Mouse (Mus musculus): ENCODE measurements at regions not wholly inside any gene's neighbourhood (a gene's known extent, or its start where the extent isn't known, plus 50 kb on each side); places are given as distances from the start of the nearest gene placed in this dataset.
A peak's percentile ranks its signal among the peaks of the same experiment; 100 is the strongest.

DNA sequence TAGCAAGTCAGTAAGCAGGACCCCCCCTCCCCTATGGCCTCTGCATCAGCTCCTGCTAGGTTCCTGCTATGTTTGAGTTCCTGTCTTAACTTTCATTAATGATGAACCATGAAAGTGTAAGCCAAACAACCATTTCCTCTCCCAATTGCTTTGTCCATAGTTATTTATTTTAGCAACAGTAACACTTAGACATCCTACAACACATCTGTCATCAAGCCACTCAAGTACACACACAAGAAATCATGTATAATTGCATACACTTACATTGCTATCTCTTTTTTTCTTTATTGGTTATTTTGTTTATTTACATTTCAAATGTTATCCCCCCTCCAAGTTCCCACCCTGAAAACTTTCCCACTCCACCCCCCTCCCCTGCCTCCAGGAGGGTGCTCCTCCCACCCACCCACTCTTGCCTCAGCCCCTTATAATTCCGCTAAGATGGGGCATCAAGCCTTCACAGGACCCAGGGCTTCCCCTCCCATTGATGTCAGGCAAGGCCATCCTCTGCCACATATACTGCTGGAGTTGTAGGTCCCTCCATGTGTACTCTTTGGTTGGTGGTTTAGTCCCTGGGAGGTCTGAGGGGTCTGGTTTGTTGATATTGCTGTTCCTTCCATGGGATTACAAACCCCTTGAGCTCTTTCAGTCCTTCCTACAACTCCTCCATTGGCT is 310.9 kb upstream of the Ccnh start:
- no peak for DNase-seq (ENCODE audit: low spot score in 2 of 2)

DNA sequence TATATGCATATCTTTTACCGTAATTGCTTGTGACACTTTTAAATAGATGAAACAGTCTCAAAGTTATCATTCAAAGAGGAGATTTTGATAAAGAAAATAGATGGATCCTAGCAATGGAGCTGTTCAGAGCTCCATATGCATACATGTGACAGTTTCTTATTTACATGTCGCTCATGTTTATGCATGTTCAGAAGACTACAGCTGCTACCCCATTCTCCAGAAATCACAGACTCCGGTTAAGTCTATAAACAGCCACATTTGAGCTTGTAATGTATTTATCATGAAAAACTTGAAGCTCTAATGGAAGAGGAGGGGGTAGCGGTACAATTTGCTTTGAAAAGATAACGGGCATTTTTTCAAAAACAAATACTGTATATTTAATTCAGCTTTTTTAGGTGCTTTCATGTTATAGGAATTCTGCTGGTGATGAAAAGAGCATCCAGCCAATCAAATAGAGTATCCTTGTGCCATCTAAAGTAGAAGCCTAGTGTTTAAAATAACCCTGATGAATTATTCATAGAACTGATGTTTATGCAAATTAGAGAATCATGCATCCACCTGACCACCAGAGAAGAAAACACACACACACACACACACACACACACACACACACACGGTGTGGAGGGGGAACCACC is 283.7 kb upstream of the Ccnh start:
- DNase-seq (ENCODE audit: low spot score in 2 of 2) = peak; percentile 39 to 41

DNA sequence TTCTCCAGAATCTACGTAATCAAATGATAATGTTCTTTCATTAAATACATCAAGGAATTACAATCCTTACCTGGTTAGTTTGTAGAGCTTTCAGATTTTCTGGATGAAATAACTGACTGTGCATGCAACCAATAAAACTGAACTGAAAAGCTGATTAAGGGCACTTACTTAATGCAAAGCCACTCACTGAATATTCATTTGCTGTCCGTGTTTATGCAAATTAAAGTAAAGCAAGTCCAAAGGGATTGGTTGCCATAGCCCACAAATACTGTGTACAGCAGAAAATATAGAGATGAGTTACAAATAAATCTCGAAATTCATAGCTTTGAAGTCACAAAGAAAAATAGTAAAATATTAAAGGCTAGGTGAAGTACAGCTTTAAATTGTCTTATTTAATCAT is 283.2 kb upstream of the Ccnh start:
- no peak for DNase-seq (ENCODE audit: low spot score in 2 of 2)

- DNase-seq (ENCODE audit: low spot score in 2 of 2) = no peak
These were observed 257.9 kb upstream of the Ccnh start for GRCm38 (mm10) chr13:84931271-84931670.

GRCm38 (mm10) chr13:84935610-84936009 is 253.6 kb upstream of the Ccnh start:
- DNase-seq (ENCODE audit: low spot score in 2 of 2) = no peak

DNA sequence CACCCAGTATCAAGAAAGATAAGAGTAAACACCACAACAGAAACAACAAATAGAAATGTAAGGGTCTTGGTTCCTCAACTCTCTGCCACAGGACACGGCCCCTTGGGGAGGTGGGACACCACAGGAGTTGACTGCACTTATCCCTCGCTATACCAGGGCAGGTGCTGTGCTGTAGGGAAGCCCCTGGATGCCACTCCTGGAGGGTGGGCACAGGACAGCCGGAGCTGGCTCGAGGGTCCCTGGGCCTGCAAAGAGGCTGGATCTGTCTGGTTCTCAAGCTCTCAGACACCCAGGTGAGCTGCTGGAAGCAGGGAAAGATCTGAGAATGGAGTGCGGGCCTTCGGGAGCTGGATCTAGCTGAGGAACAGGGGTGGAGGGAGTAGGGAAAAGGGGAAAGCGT is 249.5 kb upstream of the Ccnh start:
- no peak for DNase-seq (ENCODE audit: low spot score in 2 of 2)

- DNase-seq (ENCODE audit: low spot score in 2 of 2) = no peak
These were observed 248.3 kb upstream of the Ccnh start for GRCm38 (mm10) chr13:84940936-84941335.

DNA sequence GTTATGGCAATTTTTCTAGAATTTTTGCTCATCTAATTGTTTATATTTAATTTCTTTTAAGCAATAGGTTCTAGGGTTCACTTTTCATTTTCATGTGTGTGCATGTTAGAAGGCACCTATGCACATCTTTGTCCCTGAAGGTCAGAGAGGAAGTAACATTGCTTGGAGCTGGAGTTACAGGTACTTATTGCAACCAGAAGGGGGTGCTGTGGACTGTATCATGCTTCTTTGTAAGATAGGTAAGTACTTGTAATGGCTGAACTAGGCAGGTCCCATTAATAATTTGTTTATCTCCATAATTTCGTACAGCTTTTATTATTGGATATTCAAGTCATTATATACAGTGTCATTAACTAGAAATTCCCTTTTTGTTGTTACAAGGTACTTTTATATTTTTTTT is 238.3 kb upstream of the Ccnh start:
- no peak for DNase-seq (ENCODE audit: low spot score in 2 of 2)

DNA sequence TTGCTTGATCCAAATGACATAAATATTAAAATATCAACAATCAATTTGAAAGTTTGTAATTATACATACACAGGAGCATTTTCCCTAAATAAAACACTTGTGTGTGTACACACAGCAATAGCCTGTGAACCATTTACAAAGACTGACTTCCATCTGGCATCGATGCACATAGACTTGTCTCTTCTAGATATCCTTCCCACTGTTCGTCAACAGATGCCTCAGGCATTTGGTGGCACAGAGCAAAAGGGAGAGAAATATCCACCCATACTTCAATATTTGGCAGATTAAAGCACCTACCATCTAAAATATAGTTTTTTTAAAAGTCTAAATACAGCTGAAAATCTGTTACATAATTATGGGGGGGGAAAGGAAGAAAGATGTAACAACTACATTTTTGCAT is 236.0 kb upstream of the Ccnh start:
- DNase-seq (ENCODE audit: low spot score in 2 of 2) = no peak

GRCm38 (mm10) chr13:84953760-84954159 is 235.4 kb upstream of the Ccnh start:
- no peak for DNase-seq (ENCODE audit: low spot score in 2 of 2)

DNA sequence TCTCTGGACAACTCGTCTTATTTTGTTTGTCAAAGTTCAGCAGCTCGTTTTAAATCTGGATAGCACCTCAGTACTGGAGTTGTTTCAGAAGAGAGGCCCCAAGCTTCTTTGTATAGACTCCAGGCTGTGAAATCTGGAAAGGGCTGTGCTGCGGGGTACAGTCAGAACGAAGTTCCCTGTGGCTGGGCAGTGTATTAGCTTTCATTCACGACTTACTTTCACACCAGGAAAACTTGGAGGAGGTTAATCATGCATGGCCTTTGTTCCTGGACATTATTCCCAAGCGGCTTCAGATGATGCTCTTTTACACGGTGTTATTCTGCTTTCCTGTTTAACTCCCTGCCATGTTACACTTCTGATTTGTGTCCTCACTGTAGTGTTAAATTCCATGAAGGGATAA is 220.3 kb upstream of the Ccnh start:
- DNase-seq (ENCODE audit: low spot score in 2 of 2) = no peak

All from right cerebral cortex, postnatal 10 days (tissue).